Mouse (Mus musculus): ENCODE measurements at regions not wholly inside any gene's neighbourhood (a gene's known extent, or its start where the extent isn't known, plus 50 kb on each side); places are given as distances from the start of the nearest gene placed in this dataset.

DNA sequence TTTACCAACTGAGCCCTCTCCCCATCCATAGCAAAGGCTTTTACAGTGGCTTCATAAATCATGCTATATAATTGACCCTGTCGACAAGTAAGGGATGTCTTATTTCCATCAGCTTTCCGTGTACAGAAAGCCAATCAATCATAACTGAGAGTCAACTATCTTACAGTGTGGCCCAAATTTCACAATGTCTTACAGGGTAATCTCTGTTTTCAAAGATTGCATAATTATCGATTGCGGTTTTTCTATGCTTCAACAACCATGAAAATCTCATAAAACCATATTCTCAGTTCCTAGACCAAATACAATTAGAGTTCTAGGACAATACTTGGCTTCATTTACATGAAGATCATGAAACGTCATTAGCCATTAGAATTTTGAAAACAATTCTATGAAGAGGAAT is 56.1 kb upstream of the Samsn1 start:
- Histone ChIP-seq H3K4me3 (replicated peaks) (no peak overlapping the region), H3K9ac (no peak overlapping the region), H3K27me3 (no peaks in the 10 kb centered on the region), H3K4me1 (replicated peaks) (no peaks in the 10 kb centered on the region), H3K4me2 (no peak overlapping the region), H3K9me3 (replicated peaks) (no peaks in the 10 kb centered on the region), H3K36me3 (replicated peaks) (no peaks in the 10 kb centered on the region), H3K27ac (replicated peaks) (no peak overlapping the region)
- 62% methylated on average over 5 of the region's 5 CpGs for WGBS (ENCODE audit: insufficient replicate concordance)
- no peak for ATAC-seq (ENCODE audit: insufficient read depth)

GRCm38 (mm10) chr16:76076231-76076630 is 54.1 kb upstream of the Samsn1 start:
- no peak for ATAC-seq (ENCODE audit: insufficient read depth)
- H3K9ac ChIP-seq: no peak overlapping the region
- 77% methylated on average over 5 of the region's 5 CpGs for WGBS (ENCODE audit: insufficient replicate concordance)

More at GRCm38 (mm10) chr16:76076231-76076630, 54.1 kb upstream of the Samsn1 start:
- Histone ChIP-seq H3K36me3 (replicated peaks) (no peaks in the 10 kb centered on the region), H3K27ac (replicated peaks) (no peak overlapping the region), H3K4me1 (replicated peaks) (no peaks in the 10 kb centered on the region), H3K4me2 (no peak overlapping the region), H3K27me3 (no peaks in the 10 kb centered on the region), H3K9me3 (replicated peaks) (no peaks in the 10 kb centered on the region), H3K4me3 (replicated peaks) (no peak overlapping the region)
